Mouse (Mus musculus): Measurements from ENCODE around the gene Asl. TPM values are rescaled to one million over a fixed set of nuclear protein-coding genes. Genes with fewer than 3 reads are reported as not detected.

The Asl gene
- total RNA-seq, 2 experiments from 2014 or later: 15.7 to 23.5 TPM

GRCm38 (mm10) chr5:130059413-130060328 is 30.6 kb upstream of the Asl start:
- Histone ChIP-seq H3K27ac (peak overlapping the region; percentile 32), H3K4me3 (no peak overlapping the region)
- no peak for TF ChIP-seq CTCF (IDR thresholded peaks at IDR 0.05)
- no peak for DNase-seq (ENCODE audit: extremely low spot score in 1 of 2, low spot score in 2 of 2)
- intact Hi-C loops (cut with DNase I): no loop called here

- H3K27ac ChIP-seq: no peak overlapping the region
- no peak for TF ChIP-seq CTCF (IDR thresholded peaks at IDR 0.05)
- intact Hi-C loops (cut with DNase I): no loop called here
- no peak overlapping the region for H3K4me3 ChIP-seq
- no peak for DNase-seq (ENCODE audit: extremely low spot score in 1 of 2, low spot score in 2 of 2)
Observed at GRCm38 (mm10) chr5:130056303-130056702, 27.3 kb upstream of the Asl start.

GRCm38 (mm10) chr5:130055688-130056087 is 26.6 kb upstream of the Asl start:
- no peak for TF ChIP-seq CTCF (IDR thresholded peaks at IDR 0.05)
- no peak for DNase-seq (ENCODE audit: extremely low spot score in 1 of 2, low spot score in 2 of 2)
- intact Hi-C loops (cut with DNase I): no loop called here

GRCm38 (mm10) chr5:130052955-130053354 is 23.9 kb upstream of the Asl start:
- Histone ChIP-seq H3K27ac (no peak overlapping the region), H3K4me3 (no peak overlapping the region)
- DNase-seq (ENCODE audit: extremely low spot score in 1 of 2, low spot score in 2 of 2): no peak
- TF ChIP-seq CTCF (IDR thresholded peaks at IDR 0.05): no peak
- intact Hi-C loops (cut with DNase I): no loop called here

More at GRCm38 (mm10) chr5:130055688-130056087, 26.6 kb upstream of the Asl start:
- Histone ChIP-seq H3K27ac (no peak overlapping the region), H3K4me3 (no peak overlapping the region)

GRCm38 (mm10) chr5:130052510-130052909 is 23.5 kb upstream of the Asl start:
- Histone ChIP-seq H3K4me3 (no peak overlapping the region), H3K27ac (no peak overlapping the region)
- no peak for DNase-seq (ENCODE audit: extremely low spot score in 1 of 2, low spot score in 2 of 2)
- no peak for TF ChIP-seq CTCF (IDR thresholded peaks at IDR 0.05)
- intact Hi-C loops (cut with DNase I): no loop called here

GRCm38 (mm10) chr5:130051073-130051860 is 22.2 kb upstream of the Asl start:
- no peak for TF ChIP-seq CTCF (IDR thresholded peaks at IDR 0.05)
- H3K27ac ChIP-seq: no peak overlapping the region
- intact Hi-C loops (cut with DNase I): no loop called here
- no peak for DNase-seq (ENCODE audit: extremely low spot score in 1 of 2, low spot score in 2 of 2)
- no peak overlapping the region for H3K4me3 ChIP-seq

- DNase-seq (ENCODE audit: extremely low spot score in 1 of 2, low spot score in 2 of 2): no peak
- intact Hi-C loops (cut with DNase I): no loop called here
- TF ChIP-seq CTCF (IDR thresholded peaks at IDR 0.05): no peak
- no peak overlapping the region for H3K4me3 ChIP-seq
- H3K27ac ChIP-seq: no peak overlapping the region
Observed at GRCm38 (mm10) chr5:130050416-130050815, 21.4 kb upstream of the Asl start.

- intact Hi-C loops (cut with DNase I): no loop called here
- no peak overlapping the region for H3K27ac ChIP-seq
- no peak for DNase-seq (ENCODE audit: extremely low spot score in 1 of 2, low spot score in 2 of 2)
- no peak overlapping the region for H3K4me3 ChIP-seq
- no peak for TF ChIP-seq CTCF (IDR thresholded peaks at IDR 0.05)
Observed at GRCm38 (mm10) chr5:130048786-130049520, 19.9 kb upstream of the Asl start.

GRCm38 (mm10) chr5:130047013-130047412 is 18.0 kb upstream of the Asl start:
- peak; percentile 22 for TF ChIP-seq CTCF (IDR thresholded peaks at IDR 0.05)
- no peak for DNase-seq (ENCODE audit: extremely low spot score in 1 of 2, low spot score in 2 of 2)
- Histone ChIP-seq H3K27ac (no peak overlapping the region), H3K4me3 (no peak overlapping the region)
- intact Hi-C loops (cut with DNase I): no loop called here

GRCm38 (mm10) chr5:130046589-130046988 is 17.5 kb upstream of the Asl start:
- Histone ChIP-seq H3K4me3 (no peak overlapping the region), H3K27ac (no peak overlapping the region)
- no peak for TF ChIP-seq CTCF (IDR thresholded peaks at IDR 0.05)
- intact Hi-C loops (cut with DNase I): no loop called here
- no peak for DNase-seq (ENCODE audit: extremely low spot score in 1 of 2, low spot score in 2 of 2)

- no peak overlapping the region for H3K27ac ChIP-seq
- TF ChIP-seq CTCF (IDR thresholded peaks at IDR 0.05): no peak
- H3K4me3 ChIP-seq: no peak overlapping the region
- intact Hi-C loops (cut with DNase I): no loop called here
- DNase-seq (ENCODE audit: extremely low spot score in 1 of 2, low spot score in 2 of 2): no peak
Observed at GRCm38 (mm10) chr5:130046100-130046499, 17.1 kb upstream of the Asl start.
